Mouse (Mus musculus): ENCODE results near the gene Wdfy2. TPM values are rescaled to one million over a fixed set of nuclear protein-coding genes. Genes with fewer than 3 reads are reported as not detected.
"Not testable (repeated sequence)": the region's sequence is repeated elsewhere in the genome, so short reads cannot be mapped to it uniquely, and the experiment has no call there.

Gene Wdfy2
- polyA plus RNA-seq, 1 experiment, result 11.2 TPM

- Histone ChIP-seq H3K36me3 (ENCODE audit: control insufficient read depth, insufficient read depth, low read length, poor library complexity, severe bottlenecking) (no peaks in the 10 kb centered on the region), H3K27ac (ENCODE audit: insufficient read depth, low read length) (no peak overlapping the region), H3K9me3 (replicated peaks; ENCODE audit: control insufficient read depth, insufficient read depth, low read length, poor library complexity, severe bottlenecking) (no peaks in the 10 kb centered on the region), H3K27me3 (ENCODE audit: control insufficient read depth, insufficient read depth, low read length, poor library complexity, severe bottlenecking) (no peaks in the 10 kb centered on the region), H3K4me3 (ENCODE audit: low read depth, low read length) (no peak overlapping the region), H3K9ac (ENCODE audit: low read depth, poor library complexity, severe bottlenecking) (no peak overlapping the region), H3K4me1 (ENCODE audit: control insufficient read depth, insufficient read depth, low read length) (no peaks in the 10 kb centered on the region)
- TF ChIP-seq EP300 (IDR thresholded peaks at IDR 0.05; ENCODE audit: insufficient read depth, low read depth, low read length) (no peak), POLR2A (IDR thresholded peaks at IDR 0.05; ENCODE audit: insufficient read depth, low read length) (no peak), CTCF (IDR thresholded peaks at IDR 0.05; ENCODE audit: low read depth, low read length) (no peak)
Observed at GRCm38 (mm10) chr14:62825575-62826332, 11.7 kb upstream of the Wdfy2 start.

GRCm38 (mm10) chr14:62829291-62829690, 8.2 kb upstream of the Wdfy2 start:
- no peak overlapping the region for H3K4me3 ChIP-seq (ENCODE audit: low read depth, low read length)
- TF ChIP-seq POLR2A (IDR thresholded peaks at IDR 0.05; ENCODE audit: insufficient read depth, low read length), result no peak
- no peak for TF ChIP-seq CTCF (IDR thresholded peaks at IDR 0.05; ENCODE audit: low read depth, low read length)
- TF ChIP-seq EP300 (IDR thresholded peaks at IDR 0.05; ENCODE audit: insufficient read depth, low read depth, low read length), result no peak
- no peak overlapping the region for H3K9ac ChIP-seq (ENCODE audit: low read depth, poor library complexity, severe bottlenecking)
- no peaks in the 10 kb centered on the region for H3K27me3 ChIP-seq (ENCODE audit: control insufficient read depth, insufficient read depth, low read length, poor library complexity, severe bottlenecking)
- H3K27ac ChIP-seq (ENCODE audit: insufficient read depth, low read length), result no peak overlapping the region
- no peaks in the 10 kb centered on the region for H3K36me3 ChIP-seq (ENCODE audit: control insufficient read depth, insufficient read depth, low read length, poor library complexity, severe bottlenecking)
- no peaks in the 10 kb centered on the region for H3K4me1 ChIP-seq (ENCODE audit: control insufficient read depth, insufficient read depth, low read length)
- no peaks in the 10 kb centered on the region for H3K9me3 ChIP-seq (replicated peaks; ENCODE audit: control insufficient read depth, insufficient read depth, low read length, poor library complexity, severe bottlenecking)

- Histone ChIP-seq H3K4me3 (ENCODE audit: low read depth, low read length) (no peak overlapping the region), H3K36me3 (ENCODE audit: control insufficient read depth, insufficient read depth, low read length, poor library complexity, severe bottlenecking) (no peaks in the 10 kb centered on the region), H3K9me3 (replicated peaks; ENCODE audit: control insufficient read depth, insufficient read depth, low read length, poor library complexity, severe bottlenecking) (no peaks in the 10 kb centered on the region), H3K27ac (ENCODE audit: insufficient read depth, low read length) (no peak overlapping the region), H3K4me1 (ENCODE audit: control insufficient read depth, insufficient read depth, low read length) (no peaks in the 10 kb centered on the region), H3K27me3 (ENCODE audit: control insufficient read depth, insufficient read depth, low read length, poor library complexity, severe bottlenecking) (no peaks in the 10 kb centered on the region), H3K9ac (ENCODE audit: low read depth, poor library complexity, severe bottlenecking) (no peak overlapping the region)
- TF ChIP-seq CTCF (IDR thresholded peaks at IDR 0.05; ENCODE audit: low read depth, low read length) (no peak), POLR2A (IDR thresholded peaks at IDR 0.05; ENCODE audit: insufficient read depth, low read length) (no peak), EP300 (IDR thresholded peaks at IDR 0.05; ENCODE audit: insufficient read depth, low read depth, low read length) (no peak)
Observed at GRCm38 (mm10) chr14:62831691-62832275, 5.7 kb upstream of the Wdfy2 start.

- no peaks in the 10 kb centered on the region for H3K9me3 ChIP-seq (replicated peaks; ENCODE audit: control insufficient read depth, insufficient read depth, low read length, poor library complexity, severe bottlenecking)
- no peaks in the 10 kb centered on the region for H3K27me3 ChIP-seq (ENCODE audit: control insufficient read depth, insufficient read depth, low read length, poor library complexity, severe bottlenecking)
- H3K4me3 ChIP-seq (ENCODE audit: low read depth, low read length), result no peak overlapping the region
- no peak overlapping the region for H3K27ac ChIP-seq (ENCODE audit: insufficient read depth, low read length)
- H3K4me1 ChIP-seq (ENCODE audit: control insufficient read depth, insufficient read depth, low read length), result no peaks in the 10 kb centered on the region
- no peak for TF ChIP-seq EP300 (IDR thresholded peaks at IDR 0.05; ENCODE audit: insufficient read depth, low read depth, low read length)
- TF ChIP-seq POLR2A (IDR thresholded peaks at IDR 0.05; ENCODE audit: insufficient read depth, low read length), result no peak
- TF ChIP-seq CTCF (IDR thresholded peaks at IDR 0.05; ENCODE audit: low read depth, low read length), result no peak
- H3K9ac ChIP-seq (ENCODE audit: low read depth, poor library complexity, severe bottlenecking), result no peak overlapping the region
- no peaks in the 10 kb centered on the region for H3K36me3 ChIP-seq (ENCODE audit: control insufficient read depth, insufficient read depth, low read length, poor library complexity, severe bottlenecking)
Observed at GRCm38 (mm10) chr14:62833036-62833435, 4.4 kb upstream of the Wdfy2 start.

- no peaks in the 10 kb centered on the region for H3K9me3 ChIP-seq (replicated peaks; ENCODE audit: control insufficient read depth, insufficient read depth, low read length, poor library complexity, severe bottlenecking)
- no peaks in the 10 kb centered on the region for H3K27me3 ChIP-seq (ENCODE audit: control insufficient read depth, insufficient read depth, low read length, poor library complexity, severe bottlenecking)
- TF ChIP-seq POLR2A (IDR thresholded peaks at IDR 0.05; ENCODE audit: insufficient read depth, low read length) (no peak), CTCF (IDR thresholded peaks at IDR 0.05; ENCODE audit: low read depth, low read length) (no peak), EP300 (IDR thresholded peaks at IDR 0.05; ENCODE audit: insufficient read depth, low read depth, low read length) (no peak)
- H3K4me3 ChIP-seq (ENCODE audit: low read depth, low read length), result no peak overlapping the region
- H3K4me1 ChIP-seq (ENCODE audit: control insufficient read depth, insufficient read depth, low read length), result no peaks in the 10 kb centered on the region
- no peak overlapping the region for H3K27ac ChIP-seq (ENCODE audit: insufficient read depth, low read length)
- no peak overlapping the region for H3K9ac ChIP-seq (ENCODE audit: low read depth, poor library complexity, severe bottlenecking)
- H3K36me3 ChIP-seq (ENCODE audit: control insufficient read depth, insufficient read depth, low read length, poor library complexity, severe bottlenecking), result no peaks in the 10 kb centered on the region
Observed at GRCm38 (mm10) chr14:62833541-62833940, 3.9 kb upstream of the Wdfy2 start.

- H3K27me3 ChIP-seq (ENCODE audit: control insufficient read depth, insufficient read depth, low read length, poor library complexity, severe bottlenecking); H3K4me1 ChIP-seq (ENCODE audit: control insufficient read depth, insufficient read depth, low read length); H3K9me3 ChIP-seq (replicated peaks; ENCODE audit: control insufficient read depth, insufficient read depth, low read length, poor library complexity, severe bottlenecking); H3K9ac ChIP-seq (ENCODE audit: low read depth, poor library complexity, severe bottlenecking); H3K4me3 ChIP-seq (ENCODE audit: low read depth, low read length); H3K27ac ChIP-seq (ENCODE audit: insufficient read depth, low read length); H3K36me3 ChIP-seq (ENCODE audit: control insufficient read depth, insufficient read depth, low read length, poor library complexity, severe bottlenecking): not testable (repeated sequence)
Observed at GRCm38 (mm10) chr14:62835737-62836136, 1.7 kb upstream of the Wdfy2 start.

All from ES-Bruce4 (cell line).